Mouse (Mus musculus): ENCODE results near the gene AL732309.1. TPM values are rescaled to one million over a fixed set of nuclear protein-coding genes. Genes with fewer than 3 reads are reported as not detected.

Gene AL732309.1
- total RNA-seq, 2 experiments from 2014 or later = 0.86 to 1.2 TPM

- DNase-seq = no peak
- H3K27ac ChIP-seq = no peak within 1 kb of the TSS
- no peak within 1 kb of the TSS for H3K4me3 ChIP-seq
- intact Hi-C loops (cut with DNase I) = no loop called here
- no peak for TF ChIP-seq CTCF (IDR thresholded peaks at IDR 0.05)
These were observed 28.2 kb downstream of the AL732309.1 start, which contains the start of gene Fam166a for GRCm38 (mm10) chr2:25218445-25218844. Fam166a (plus strand) TSS chr2:25218745.

GRCm38 (mm10) chr2:25217666-25218065, 29.0 kb downstream of the AL732309.1 start:
- Histone ChIP-seq H3K27ac (no peak overlapping the region), H3K4me3 (no peak overlapping the region)
- no peak for TF ChIP-seq CTCF (IDR thresholded peaks at IDR 0.05)
- DNase-seq = no peak
- intact Hi-C loops (cut with DNase I) = no loop called here

- Histone ChIP-seq H3K4me3 (no peak within 1 kb of the TSS), H3K27ac (no peak within 1 kb of the TSS)
- no peak for DNase-seq
- no peak for TF ChIP-seq CTCF (IDR thresholded peaks at IDR 0.05)
- intact Hi-C loops (cut with DNase I) = no loop called here
These were observed 32.2 kb downstream of the AL732309.1 start, which contains the start of gene Stpg3 for GRCm38 (mm10) chr2:25214444-25214843. Stpg3 (minus strand) TSS chr2:25214637.

- TF ChIP-seq CTCF (IDR thresholded peaks at IDR 0.05) = no peak
- no peak overlapping the region for H3K27ac ChIP-seq
- intact Hi-C loops (cut with DNase I) = no loop called here
- DNase-seq = no peak
- no peak overlapping the region for H3K4me3 ChIP-seq
These were observed 33.3 kb downstream of the AL732309.1 start for GRCm38 (mm10) chr2:25213266-25213865.

GRCm38 (mm10) chr2:25211121-25211670, 35.5 kb downstream of the AL732309.1 start, which contains the start of gene Nelfb:
Nelfb (minus strand) TSS chr2:25211489.
- Histone ChIP-seq H3K27ac (peak within 1 kb of the TSS; percentile 97), H3K4me3 (peak within 1 kb of the TSS; percentile 99)
- TF ChIP-seq CTCF (IDR thresholded peaks at IDR 0.05) = no peak
- DNase-seq = peak; percentile 93
- intact Hi-C loops (cut with DNase I) = no loop called here

- no peak for TF ChIP-seq CTCF (IDR thresholded peaks at IDR 0.05)
- DNase-seq = no peak
- Histone ChIP-seq H3K4me3 (peak overlapping the region; percentile 99), H3K27ac (peak overlapping the region; percentile 97)
- intact Hi-C loops (cut with DNase I) = no loop called here
These were observed 36.0 kb downstream of the AL732309.1 start for GRCm38 (mm10) chr2:25210686-25211085.

- intact Hi-C loops (cut with DNase I) = no loop called here
- Histone ChIP-seq H3K4me3 (no peak overlapping the region), H3K27ac (no peak overlapping the region)
- no peak for TF ChIP-seq CTCF (IDR thresholded peaks at IDR 0.05)
- DNase-seq = no peak
These were observed 39.1 kb downstream of the AL732309.1 start for GRCm38 (mm10) chr2:25207593-25207992.

- no peak for TF ChIP-seq CTCF (IDR thresholded peaks at IDR 0.05)
- intact Hi-C loops (cut with DNase I) = no loop called here
- no peak for DNase-seq
- Histone ChIP-seq H3K4me3 (no peak overlapping the region), H3K27ac (no peak overlapping the region)
These were observed 42.9 kb downstream of the AL732309.1 start for GRCm38 (mm10) chr2:25203631-25204214.

GRCm38 (mm10) chr2:25200631-25201030, 46.0 kb downstream of the AL732309.1 start:
- no peak overlapping the region for H3K27ac ChIP-seq
- no peak overlapping the region for H3K4me3 ChIP-seq
- intact Hi-C loops (cut with DNase I) = no loop called here
- no peak for DNase-seq
- TF ChIP-seq CTCF (IDR thresholded peaks at IDR 0.05) = no peak

GRCm38 (mm10) chr2:25197946-25198345, 48.7 kb downstream of the AL732309.1 start:
- DNase-seq = no peak
- TF ChIP-seq CTCF (IDR thresholded peaks at IDR 0.05) = no peak
- intact Hi-C loops (cut with DNase I) = no loop called here
- H3K4me3 ChIP-seq = no peak overlapping the region
- H3K27ac ChIP-seq = peak overlapping the region; percentile 86

GRCm38 (mm10) chr2:25197191-25197590, 49.5 kb downstream of the AL732309.1 start:
- TF ChIP-seq CTCF (IDR thresholded peaks at IDR 0.05) = no peak
- peak overlapping the region; percentile 69 for H3K4me3 ChIP-seq
- no peak for DNase-seq
- intact Hi-C loops (cut with DNase I) = no loop called here
- peak overlapping the region; percentile 86 for H3K27ac ChIP-seq

GRCm38 (mm10) chr2:25196172-25196954, 50.3 kb downstream of the AL732309.1 start, which contains the start of gene Tor4a:
Tor4a (minus strand) TSS chr2:25196886.
- DNase-seq = peak; percentile 78
- Histone ChIP-seq H3K4me3 (peak within 1 kb of the TSS; percentile 69), H3K27ac (peak within 1 kb of the TSS; percentile 86)
- intact Hi-C loops (cut with DNase I) = no loop called here
- TF ChIP-seq CTCF (IDR thresholded peaks at IDR 0.05) = no peak; the same call in 1 of the 2 replicates

Measured in gastrocnemius, adult 2 months (tissue).